Mouse (Mus musculus) bone marrow macrophage, adult 2 months (primary cell): Measurements from ENCODE around the gene Tmem115.

Source experiments
- CTCF ChIP-seq: IDR thresholded peaks from 2 replicates; pipeline ENCODE4 v1.5.1; 2012; ENCODE audit warnings: low read depth, mild to moderate bottlenecking, low read length, moderate library complexity
- POLR2A ChIP-seq: IDR thresholded peaks from 2 replicates; pipeline ENCODE4 v1.6.1; 2012; ENCODE audit warnings: mild to moderate bottlenecking, low read depth, low read length, borderline replicate concordance

- TF ChIP-seq CTCF (no peak), POLR2A (no peak)
These were observed 22.6 kb downstream of the Tmem115 start for GRCm38 (mm10) chr9:107556346-107556745.
